Mouse (Mus musculus) midbrain, embryonic 12.5 days (tissue): ENCODE data around the gene Gm15319. TPM values are rescaled to one million over a fixed set of nuclear protein-coding genes. Genes with fewer than 3 reads are reported as not detected.
"Not testable (repeated sequence)": the region's sequence is repeated elsewhere in the genome, so short reads cannot be mapped to it uniquely, and the experiment has no call there.

ENCODE experiments used
- ATAC-seq: fragments of 200-750 bp; cut with Nextera tagmentation; 2 replicates; pipeline ENCODE4 v1.8.0; 2017; ENCODE audit warnings: low read depth, moderate TSS enrichment, moderate library complexity; ENCODE audit not compliant: low FRiP score
- H3K27ac ChIP-seq: fragments of 300-500 bp; sonication (generic); replicated peaks from 2 replicates; pipeline ENCODE4 v1.5.1; 2016; ENCODE audit warnings: mild to moderate bottlenecking
- H3K27me3 ChIP-seq: fragments of 300-500 bp; sonication (generic); 2 replicates; pipeline ENCODE4 v1.6.1; 2016; ENCODE audit warnings: mild to moderate bottlenecking
- H3K36me3 ChIP-seq: fragments of 300-500 bp; sonication (generic); 2 replicates; pipeline ENCODE4 v1.6.1; 2016
- H3K4me1 ChIP-seq: fragments of 300-500 bp; sonication (generic); 2 replicates; pipeline ENCODE4 v1.6.1; 2016
- H3K4me2 ChIP-seq: fragments of 300-500 bp; sonication (generic); replicated peaks from 2 replicates; pipeline ENCODE4 v1.6.1; 2016; ENCODE audit warnings: mild to moderate bottlenecking, moderate library complexity
- H3K4me3 ChIP-seq: fragments of 300-500 bp; sonication (generic); 2 replicates; pipeline ENCODE4 v1.5.1; 2016; ENCODE audit warnings: mild to moderate bottlenecking
- H3K9ac ChIP-seq: fragments of 300-500 bp; sonication (generic); replicated peaks from 2 replicates; pipeline ENCODE4 v1.6.1; 2016; ENCODE audit warnings: mild to moderate bottlenecking, moderate library complexity
- H3K9me3 ChIP-seq: fragments of 300-500 bp; sonication (generic); 2 replicates; pipeline ENCODE4 v1.6.1; 2016; ENCODE audit warnings: mild to moderate bottlenecking
- WGBS: fragments of 180-500 bp; shearing (Covaris S2); methylation state at CpG from one replicate; pipeline ENCODE4 v1.1.7; 2016; 5-methylcytosine and 5-hydroxymethylcytosine counted together
- polyA plus RNA-seq: library from polyadenylated mRNA; unstranded; fragments of >200 nt; fragmentation: Nextera tagmentation; extraction: Ambion mirVana; gene quantifications from 2 replicates; pipeline ENCODE4 v1.2.1, GENCODE M21; 2016

Gene Gm15319
- polyA plus RNA-seq, 1 experiment from 2014 or later, result 0.08 TPM

DNA sequence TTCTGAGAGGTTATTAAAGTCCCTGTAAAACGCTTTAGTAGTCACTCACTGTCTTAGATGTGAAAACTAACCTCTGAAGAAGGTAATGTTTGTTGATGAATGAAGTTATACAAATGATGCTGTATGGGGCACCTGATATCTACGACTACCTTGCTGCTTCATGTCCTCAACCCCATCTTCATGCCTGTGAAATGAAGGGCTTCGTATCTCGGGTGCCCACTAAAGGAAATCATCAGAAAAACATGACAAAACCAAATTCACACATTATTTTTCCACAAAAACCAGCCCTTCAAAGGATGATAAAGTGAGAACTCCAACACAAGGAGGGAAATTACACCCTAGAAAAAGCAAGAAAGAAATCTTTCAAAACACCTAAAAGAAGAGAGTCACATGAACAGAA is 68.2 kb downstream of the Gm15319 start:
- H3K4me2 ChIP-seq, H3K27ac ChIP-seq, H3K4me1 ChIP-seq, H3K27me3 ChIP-seq, H3K4me3 ChIP-seq, H3K9ac ChIP-seq, H3K9me3 ChIP-seq, H3K36me3 ChIP-seq, ATAC-seq: not testable (repeated sequence)
- WGBS, result 90% methylated on average over 4 of the region's 4 CpGs

DNA sequence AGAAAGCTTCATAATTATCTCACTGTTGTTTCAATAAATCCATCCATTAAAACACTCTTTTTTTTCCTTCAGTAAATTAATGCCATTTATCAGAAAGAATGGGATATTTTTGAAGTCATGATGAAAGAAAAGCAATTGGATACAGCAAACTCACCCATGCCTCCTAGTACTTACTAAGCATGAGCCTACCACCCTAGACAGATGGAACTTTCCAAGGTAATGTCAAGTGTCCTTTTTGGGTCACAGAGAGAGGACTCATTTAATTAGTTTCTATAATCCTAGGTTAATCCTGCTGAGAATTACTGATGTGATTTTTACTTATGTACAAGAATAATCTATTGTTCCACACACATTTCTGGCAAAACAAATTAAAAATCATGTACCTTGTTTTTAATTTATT is 69.0 kb downstream of the Gm15319 start:
- not testable (repeated sequence) for H3K27ac ChIP-seq, ATAC-seq, H3K4me2 ChIP-seq, H3K4me1 ChIP-seq, H3K27me3 ChIP-seq, H3K9ac ChIP-seq, H3K36me3 ChIP-seq, H3K4me3 ChIP-seq, H3K9me3 ChIP-seq

DNA sequence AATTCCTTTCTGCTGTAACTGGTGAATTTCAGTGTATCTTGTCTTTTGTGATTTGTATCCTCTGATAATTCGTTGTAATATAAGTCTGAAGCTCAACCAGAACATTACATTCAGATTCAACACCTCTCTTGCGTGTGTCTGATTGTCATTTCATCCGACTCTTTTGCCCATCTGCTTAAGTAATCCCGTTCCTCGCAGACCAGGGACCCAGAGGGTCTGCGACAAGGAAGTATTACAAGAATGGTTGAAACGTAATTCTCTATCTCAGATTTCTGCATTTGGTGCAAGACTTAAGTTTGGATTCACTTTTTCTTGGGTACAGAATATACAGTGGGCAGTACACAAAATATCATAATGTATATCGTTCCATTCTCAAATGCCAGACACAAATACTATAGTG is 73.0 kb downstream of the Gm15319 start:
- not testable (repeated sequence) for H3K9ac ChIP-seq, H3K9me3 ChIP-seq, H3K27ac ChIP-seq, ATAC-seq, H3K4me3 ChIP-seq, H3K27me3 ChIP-seq, H3K36me3 ChIP-seq, H3K4me1 ChIP-seq, H3K4me2 ChIP-seq
- WGBS, result 83% methylated on average over 5 of the region's 8 CpGs

GRCm38 (mm10) chr8:20288878-20289277 is 74.1 kb downstream of the Gm15319 start:
- not testable (repeated sequence) for H3K36me3 ChIP-seq, H3K4me3 ChIP-seq, H3K4me1 ChIP-seq, ATAC-seq, H3K27ac ChIP-seq, H3K27me3 ChIP-seq, H3K9me3 ChIP-seq, H3K4me2 ChIP-seq, H3K9ac ChIP-seq
- WGBS, result 90% methylated on average over 2 of the region's 3 CpGs

DNA sequence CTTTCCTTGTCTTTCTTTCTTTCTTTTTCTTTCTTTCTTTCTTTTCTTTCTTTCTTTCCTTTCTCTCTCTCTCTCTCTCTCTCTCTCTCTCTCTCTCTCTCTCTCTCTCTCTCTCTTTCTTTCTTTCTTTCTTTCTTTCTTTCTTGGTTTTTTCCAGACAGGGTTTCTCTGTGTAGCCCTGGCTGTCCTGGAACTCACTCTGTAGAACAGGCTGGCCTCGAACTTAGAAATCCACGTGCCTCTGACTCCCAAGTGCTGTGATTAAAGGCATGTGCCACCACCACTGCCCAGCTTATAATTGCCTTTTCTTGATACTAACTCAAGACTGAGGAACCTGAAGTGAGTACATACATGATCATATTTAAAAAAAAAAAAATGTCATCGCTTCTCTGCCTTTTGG is 75.3 kb downstream of the Gm15319 start:
- not testable (repeated sequence) for H3K9me3 ChIP-seq, ATAC-seq, H3K4me3 ChIP-seq, H3K9ac ChIP-seq, H3K36me3 ChIP-seq, H3K4me1 ChIP-seq, H3K27me3 ChIP-seq, H3K4me2 ChIP-seq, H3K27ac ChIP-seq
- 87% methylated on average over 3 of the region's 3 CpGs for WGBS
